Mouse (Mus musculus) CD4-positive, CD25-positive, alpha-beta regulatory T cell (primary cell): Measurements from ENCODE around the gene Trim3. TPM values are rescaled to one million over a fixed set of nuclear protein-coding genes. Genes with fewer than 3 reads are reported as not detected.

Source experiments
- polyA plus RNA-seq: library from polyadenylated mRNA; unstranded; fragments of 100-300 nt; shearing (Covaris generic); gene quantifications from one replicate; pipeline ENCODE4 v1.2.1, GENCODE M21; 2017

Trim3 gene
- polyA plus RNA-seq = 13.4 TPM

GRCm38 (mm10) chr7:105633127-105633800, at the start of gene Trim3:
Gene Trim3 (minus strand): TSS chr7:105633571.

GRCm38 (mm10) chr7:105650639-105651435, 17.5 kb upstream of the Trim3 start, which contains the start of gene Dnhd1:
Gene Dnhd1 (plus strand): TSS chr7:105650827.

GRCm38 (mm10) chr7:105640233-105640893, 7.0 kb upstream of the Trim3 start, which contains the start of the genes Arfip2 and Gm45799:
Gene Arfip2 (minus strand): TSS chr7:105640416.
Gene Gm45799 (plus strand): TSS chr7:105640552.

GRCm38 (mm10) chr7:105639756-105640155, 6.4 kb upstream of the Trim3 start, which contains the start of gene Timm10b:
Gene Timm10b (plus strand): TSS chr7:105640056.

GRCm38 (mm10) chr7:105581094-105581703, 52.2 kb downstream of the Trim3 start, which contains the start of gene Apbb1:
Gene Apbb1 (minus strand): TSS chr7:105581653.

Other genes starting within 250 kb of the Trim3 start
- gene Fam160a2, start 233.5 kb downstream of the Trim3 start, polyA plus RNA-seq = 36.8 TPM
- not detected for gene Cnga4, start 229.0 kb downstream of the Trim3 start, polyA plus RNA-seq
- not detected for gene Cckbr, start 207.8 kb downstream of the Trim3 start, polyA plus RNA-seq
- 0.12 TPM for gene Cavin3, start 151.3 kb downstream of the Trim3 start, polyA plus RNA-seq
- 37.2 TPM for gene Smpd1, start 79.2 kb downstream of the Trim3 start, polyA plus RNA-seq
- gene Apbb1, start 51.9 kb downstream of the Trim3 start, polyA plus RNA-seq = 3.9 TPM
- gene Hpx, start 33.4 kb downstream of the Trim3 start, polyA plus RNA-seq = not detected
- 209 TPM for gene Timm10b, start 6.5 kb upstream of the Trim3 start, polyA plus RNA-seq
- 22.9 TPM for gene Arfip2, start 6.8 kb upstream of the Trim3 start, polyA plus RNA-seq
- 11.6 TPM for gene Gm45799, start 7.0 kb upstream of the Trim3 start, polyA plus RNA-seq
- 2.3 TPM for gene Dnhd1, start 17.3 kb upstream of the Trim3 start, polyA plus RNA-seq
- 257 TPM for gene Ilk, start 103.0 kb upstream of the Trim3 start, polyA plus RNA-seq
- gene Rrp8, start 103.8 kb upstream of the Trim3 start, polyA plus RNA-seq = 39.5 TPM
- 355 TPM for gene Taf10, start 110.8 kb upstream of the Trim3 start, polyA plus RNA-seq
- gene Tpp1, start 118.7 kb upstream of the Trim3 start, polyA plus RNA-seq = 117 TPM
- 0.08 TPM for gene Dchs1, start 154.1 kb upstream of the Trim3 start, polyA plus RNA-seq
- 137 TPM for gene Mrpl17, start 177.5 kb upstream of the Trim3 start, polyA plus RNA-seq